Mouse (Mus musculus): ENCODE measurements around the gene Sipa1l3. TPM values are rescaled to one million over a fixed set of nuclear protein-coding genes. Genes with fewer than 3 reads are reported as not detected.
A peak's percentile ranks its signal among the peaks of the same experiment; 100 is the strongest.

Gene Sipa1l3
- polyA plus RNA-seq, 1 experiment from 2014 or later = 10.4 TPM

DNA sequence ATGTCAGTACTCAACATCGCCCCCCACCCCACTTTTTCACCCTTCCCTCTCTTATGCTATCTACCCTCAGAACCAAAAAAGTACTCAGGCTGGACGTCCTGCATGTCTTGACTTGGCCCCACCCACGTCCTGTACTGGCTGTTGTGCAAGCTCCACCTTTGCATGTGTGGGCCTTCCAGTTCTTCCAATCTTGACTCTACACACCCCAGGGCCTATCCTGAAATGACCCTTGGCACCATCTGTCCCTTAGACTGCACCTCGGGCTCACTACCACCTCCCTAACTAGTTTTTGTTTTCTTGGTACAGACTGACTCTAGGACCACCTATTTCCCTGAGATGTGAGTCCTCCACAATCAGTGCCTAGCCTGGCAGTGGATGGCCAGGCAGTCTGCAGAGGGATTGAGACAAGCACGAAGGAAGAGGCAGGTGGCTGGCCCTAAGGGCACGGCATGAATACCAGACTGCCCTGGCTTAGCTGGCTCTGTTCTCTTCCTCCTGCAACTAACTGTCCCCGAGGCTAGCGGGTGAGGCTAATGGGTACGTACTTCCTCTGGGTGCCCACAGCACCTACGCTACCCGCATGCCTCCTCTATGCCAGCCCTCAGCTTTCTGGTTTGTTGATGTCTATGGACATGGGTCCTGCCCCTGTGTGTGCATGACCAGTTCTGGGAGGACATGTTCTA, 71.2 kb downstream of the Sipa1l3 start:
- no peaks in the 10 kb centered on the region for H3K36me3 ChIP-seq
- H3K27ac ChIP-seq = no peak overlapping the region
- no peak overlapping the region for H3K4me3 ChIP-seq
- peaks cover 99% of the 10 kb centered on the region for H3K27me3 ChIP-seq (ENCODE audit: insufficient read depth, poor library complexity, severe bottlenecking)
- H3K4me1 ChIP-seq = peaks cover 18% of the 10 kb centered on the region; the same call in 1 of the 2 replicates
- no peaks in the 10 kb centered on the region for H3K9me3 ChIP-seq
- DNase-seq (ENCODE audit: low spot score) = no peak
- WGBS = 85% methylated on average over 11 of the region's 11 CpGs

DNA sequence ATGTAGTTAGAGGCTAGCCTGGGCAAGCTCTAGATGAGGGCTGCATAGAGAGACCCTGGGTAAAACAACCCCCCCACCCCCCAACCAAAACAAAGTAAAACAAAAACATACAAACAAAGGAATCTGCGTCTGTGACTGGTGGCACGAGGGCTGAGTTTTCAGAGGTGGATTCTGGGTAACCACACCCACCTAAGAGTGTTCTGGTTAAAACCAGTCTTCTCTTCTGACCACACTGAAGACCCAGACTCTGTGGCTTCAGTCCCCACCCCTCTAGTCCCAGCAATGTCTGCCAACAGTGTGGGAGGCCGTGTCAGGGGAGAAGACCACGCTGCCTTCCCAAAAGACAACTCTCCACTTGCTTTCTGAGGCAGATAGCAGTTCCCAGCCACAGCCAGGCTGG, 72.3 kb downstream of the Sipa1l3 start:
- no peak for DNase-seq (ENCODE audit: low spot score)
- 82% methylated on average over 4 of the region's 4 CpGs for WGBS
- Histone ChIP-seq H3K4me3 (no peak overlapping the region), H3K4me1 (peaks cover 16% of the 10 kb centered on the region; the same call in 1 of the 2 replicates), H3K9me3 (no peaks in the 10 kb centered on the region), H3K27me3 (ENCODE audit: insufficient read depth, poor library complexity, severe bottlenecking) (peaks cover 98% of the 10 kb centered on the region), H3K27ac (no peak overlapping the region), H3K36me3 (no peaks in the 10 kb centered on the region)

DNA sequence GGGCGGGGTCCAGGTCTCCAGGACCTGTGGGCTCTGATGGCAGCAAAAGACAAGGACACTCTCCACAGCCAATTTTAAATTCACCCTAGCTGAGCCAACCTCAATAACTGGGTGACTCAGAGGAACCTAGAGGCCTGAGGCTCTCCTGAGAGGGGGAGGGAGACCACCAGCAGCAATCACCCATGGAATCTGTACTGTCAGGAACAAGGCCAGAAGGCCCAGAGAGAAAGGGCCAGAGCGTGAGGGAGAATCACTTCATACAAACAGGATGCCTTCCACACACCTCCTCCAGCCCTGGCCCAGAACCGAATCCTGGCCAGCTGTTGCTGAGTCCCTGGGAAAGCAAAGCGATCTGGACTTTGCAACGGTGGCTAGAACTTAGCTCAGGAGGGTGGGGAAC, 73.9 kb downstream of the Sipa1l3 start:
- Histone ChIP-seq H3K4me1 (0 out of 2 replicates have a peak, but pooled peaks cover 16% of the 10 kb centered on the region), H3K27me3 (ENCODE audit: insufficient read depth, poor library complexity, severe bottlenecking) (peaks cover 98% of the 10 kb centered on the region), H3K36me3 (no peaks in the 10 kb centered on the region), H3K4me3 (no peak overlapping the region), H3K9me3 (no peaks in the 10 kb centered on the region), H3K27ac (no peak overlapping the region)
- 70% methylated on average over 5 of the region's 5 CpGs for WGBS
- DNase-seq (ENCODE audit: low spot score) = no peak

DNA sequence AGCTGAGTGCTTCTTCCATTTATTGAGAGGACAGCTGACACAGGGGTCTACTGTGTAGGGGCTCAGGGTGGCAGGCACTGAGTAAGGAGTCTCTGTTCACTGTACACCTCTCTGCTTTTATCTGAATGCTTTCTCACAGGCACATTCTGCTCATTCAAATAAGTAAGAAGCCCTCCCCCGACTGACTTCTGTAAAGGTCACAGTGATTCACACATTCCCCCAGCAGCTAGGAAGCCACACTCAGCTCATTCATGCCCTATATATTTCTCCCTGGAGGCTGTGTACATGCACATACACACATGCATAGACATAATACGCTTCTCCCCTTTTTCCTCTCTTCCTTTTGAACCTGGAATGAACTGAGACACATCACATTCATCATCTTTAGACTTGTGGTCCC, 74.4 kb downstream of the Sipa1l3 start:
- H3K27me3 ChIP-seq (ENCODE audit: insufficient read depth, poor library complexity, severe bottlenecking) = peaks cover 98% of the 10 kb centered on the region
- H3K36me3 ChIP-seq = no peaks in the 10 kb centered on the region
- 0 out of 2 replicates have a peak, but pooled peaks cover 16% of the 10 kb centered on the region for H3K4me1 ChIP-seq
- WGBS = 59% methylated on average over 2 of the region's 2 CpGs
- no peaks in the 10 kb centered on the region for H3K9me3 ChIP-seq
- no peak overlapping the region for H3K27ac ChIP-seq
- DNase-seq (ENCODE audit: low spot score) = no peak
- H3K4me3 ChIP-seq = no peak overlapping the region

DNA sequence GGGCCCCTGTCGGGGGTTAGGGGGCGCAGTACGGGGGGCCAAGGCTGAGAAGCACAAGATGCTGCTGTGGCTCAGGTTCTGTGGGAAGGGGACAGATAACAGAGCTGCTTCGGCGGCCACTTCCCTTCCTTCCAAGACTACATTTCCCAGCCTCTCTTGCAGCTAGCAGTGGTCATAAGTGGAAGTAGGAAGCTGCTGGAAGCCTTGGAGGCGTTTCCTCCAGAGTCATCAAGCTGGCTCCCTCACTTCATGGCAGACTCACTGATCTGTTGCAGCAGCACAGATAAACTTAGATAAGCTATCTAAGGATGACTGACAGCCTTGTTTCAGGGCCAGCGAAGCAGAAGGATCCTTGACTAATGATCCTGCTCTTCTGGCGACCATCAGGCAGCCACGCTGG, 76.6 kb downstream of the Sipa1l3 start:
- 38% methylated on average over 9 of the region's 9 CpGs for WGBS
- no peak for DNase-seq (ENCODE audit: low spot score)
- H3K36me3 ChIP-seq = no peaks in the 10 kb centered on the region
- H3K9me3 ChIP-seq = no peaks in the 10 kb centered on the region
- H3K4me3 ChIP-seq = peak overlapping the region; percentile 31; the same call in 1 of the 2 replicates
- 0 out of 2 replicates have a peak, but pooled peaks cover 16% of the 10 kb centered on the region for H3K4me1 ChIP-seq
- H3K27ac ChIP-seq = no peak overlapping the region
- peaks cover 98% of the 10 kb centered on the region for H3K27me3 ChIP-seq (ENCODE audit: insufficient read depth, poor library complexity, severe bottlenecking)

DNA sequence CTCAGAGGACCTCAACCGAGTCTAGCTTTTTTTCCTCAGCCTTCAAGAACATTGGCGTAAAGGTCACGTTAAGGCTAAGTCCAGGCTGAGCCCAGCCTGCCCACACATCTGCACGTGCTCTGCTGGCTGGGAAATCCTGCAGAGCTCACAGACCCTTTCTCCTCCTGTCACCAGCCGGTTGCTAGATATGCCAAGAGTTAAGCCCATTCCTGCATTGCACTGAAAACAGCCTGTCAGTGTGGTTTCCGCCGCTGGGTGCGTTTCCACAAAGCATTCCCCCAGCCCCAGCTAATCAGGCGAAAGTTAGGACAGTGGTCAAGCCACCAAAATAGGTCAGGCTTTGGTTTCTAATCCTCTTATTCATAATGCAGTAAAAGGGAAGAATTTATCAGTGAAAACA, 77.3 kb downstream of the Sipa1l3 start:
- Histone ChIP-seq H3K9me3 (no peaks in the 10 kb centered on the region), H3K4me1 (peaks cover 20% of the 10 kb centered on the region; the same call in 1 of the 2 replicates), H3K27me3 (ENCODE audit: insufficient read depth, poor library complexity, severe bottlenecking) (peaks cover 97% of the 10 kb centered on the region), H3K36me3 (no peaks in the 10 kb centered on the region), H3K4me3 (no peak overlapping the region), H3K27ac (no peak overlapping the region)
- DNase-seq (ENCODE audit: low spot score) = no peak
- WGBS = 45% methylated on average over 9 of the region's 9 CpGs

DNA sequence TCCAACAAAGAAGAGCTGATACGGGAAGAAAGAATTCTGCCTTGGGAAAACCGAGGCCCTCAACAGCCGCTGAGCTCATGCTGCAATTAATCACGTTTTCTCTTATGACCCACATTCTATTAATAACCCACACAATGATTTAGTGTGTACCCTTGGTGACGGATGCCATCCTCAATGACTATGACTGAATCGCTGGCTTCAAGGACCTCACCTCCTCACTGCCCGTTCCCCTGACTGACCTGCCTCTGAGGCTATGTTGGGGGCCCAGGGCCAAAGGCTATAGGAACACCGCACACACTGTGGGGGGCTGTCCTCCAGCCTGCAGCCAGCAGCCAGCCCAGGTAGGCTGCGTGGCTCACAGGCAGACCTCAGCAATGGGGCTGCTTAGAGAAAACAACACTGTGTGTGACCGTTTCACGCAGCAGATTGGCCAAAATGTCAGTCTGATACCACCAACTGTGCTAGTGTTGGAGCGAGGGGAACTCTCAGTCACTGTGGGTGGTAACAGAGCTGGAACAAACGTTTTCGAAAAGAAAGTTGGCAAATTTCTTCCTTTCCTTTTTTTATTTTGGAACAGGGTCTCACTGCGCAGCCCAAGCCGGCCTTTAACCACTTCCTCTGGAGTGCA, 79.7 kb downstream of the Sipa1l3 start:
- H3K9me3 ChIP-seq = no peaks in the 10 kb centered on the region
- no peak overlapping the region for H3K4me3 ChIP-seq
- no peak for DNase-seq (ENCODE audit: low spot score)
- H3K4me1 ChIP-seq = peaks cover 14% of the 10 kb centered on the region
- no peaks in the 10 kb centered on the region for H3K36me3 ChIP-seq
- no peak overlapping the region for H3K27ac ChIP-seq
- 79% methylated on average over 16 of the region's 16 CpGs for WGBS
- peaks cover 98% of the 10 kb centered on the region for H3K27me3 ChIP-seq (ENCODE audit: insufficient read depth, poor library complexity, severe bottlenecking)

DNA sequence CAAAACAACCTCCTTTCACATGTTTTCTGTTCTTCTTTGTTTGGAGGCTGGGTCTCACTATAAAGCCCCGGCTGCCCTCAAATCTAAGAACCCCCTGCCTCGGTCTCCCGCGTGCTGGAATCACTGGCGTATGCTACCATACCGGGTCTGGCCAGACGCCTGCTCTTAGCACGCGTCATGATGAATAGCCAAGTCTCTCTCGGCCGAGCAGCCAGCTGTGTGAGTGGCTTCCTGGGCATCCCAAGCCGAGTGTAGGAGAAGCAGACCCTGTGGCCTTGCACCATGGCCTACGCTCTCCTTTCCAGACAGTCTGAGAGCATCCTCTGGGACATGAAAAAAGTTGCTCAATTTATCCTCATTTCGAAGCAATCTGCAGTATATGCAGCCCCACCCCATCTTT, 80.2 kb downstream of the Sipa1l3 start:
- Histone ChIP-seq H3K27me3 (ENCODE audit: insufficient read depth, poor library complexity, severe bottlenecking) (peaks cover 98% of the 10 kb centered on the region), H3K4me3 (no peak overlapping the region), H3K27ac (no peak overlapping the region), H3K4me1 (peaks cover 15% of the 10 kb centered on the region), H3K36me3 (no peaks in the 10 kb centered on the region), H3K9me3 (no peaks in the 10 kb centered on the region)
- DNase-seq (ENCODE audit: low spot score) = no peak
- 93% methylated on average over 14 of the region's 14 CpGs for WGBS

DNA sequence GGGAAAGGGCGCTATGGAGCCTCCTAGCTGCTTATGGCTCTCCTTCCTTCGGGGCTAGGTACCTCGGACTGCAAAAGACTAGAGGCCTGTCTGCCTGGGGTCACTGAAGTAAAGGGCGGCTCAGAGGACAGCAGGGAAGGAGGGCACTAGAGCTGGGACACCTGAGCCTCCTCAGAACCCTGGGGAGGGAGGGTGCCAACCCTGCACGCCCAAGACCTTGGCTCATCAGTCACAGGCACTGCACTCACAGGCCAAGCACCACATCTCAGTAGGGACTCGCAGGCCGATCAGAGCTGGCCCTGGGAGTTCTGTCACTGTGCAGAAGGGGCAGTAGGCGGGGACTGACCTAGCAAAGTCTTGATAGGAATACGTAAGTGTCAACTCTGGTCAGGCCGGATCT, 81.4 kb downstream of the Sipa1l3 start:
- no peaks in the 10 kb centered on the region for H3K9me3 ChIP-seq
- H3K27ac ChIP-seq = no peak overlapping the region
- DNase-seq (ENCODE audit: low spot score) = no peak
- H3K36me3 ChIP-seq = no peaks in the 10 kb centered on the region
- H3K27me3 ChIP-seq (ENCODE audit: insufficient read depth, poor library complexity, severe bottlenecking) = peaks cover 98% of the 10 kb centered on the region
- H3K4me3 ChIP-seq = no peak overlapping the region
- H3K4me1 ChIP-seq = peaks cover 27% of the 10 kb centered on the region
- 59% methylated on average over 10 of the region's 10 CpGs for WGBS

DNA sequence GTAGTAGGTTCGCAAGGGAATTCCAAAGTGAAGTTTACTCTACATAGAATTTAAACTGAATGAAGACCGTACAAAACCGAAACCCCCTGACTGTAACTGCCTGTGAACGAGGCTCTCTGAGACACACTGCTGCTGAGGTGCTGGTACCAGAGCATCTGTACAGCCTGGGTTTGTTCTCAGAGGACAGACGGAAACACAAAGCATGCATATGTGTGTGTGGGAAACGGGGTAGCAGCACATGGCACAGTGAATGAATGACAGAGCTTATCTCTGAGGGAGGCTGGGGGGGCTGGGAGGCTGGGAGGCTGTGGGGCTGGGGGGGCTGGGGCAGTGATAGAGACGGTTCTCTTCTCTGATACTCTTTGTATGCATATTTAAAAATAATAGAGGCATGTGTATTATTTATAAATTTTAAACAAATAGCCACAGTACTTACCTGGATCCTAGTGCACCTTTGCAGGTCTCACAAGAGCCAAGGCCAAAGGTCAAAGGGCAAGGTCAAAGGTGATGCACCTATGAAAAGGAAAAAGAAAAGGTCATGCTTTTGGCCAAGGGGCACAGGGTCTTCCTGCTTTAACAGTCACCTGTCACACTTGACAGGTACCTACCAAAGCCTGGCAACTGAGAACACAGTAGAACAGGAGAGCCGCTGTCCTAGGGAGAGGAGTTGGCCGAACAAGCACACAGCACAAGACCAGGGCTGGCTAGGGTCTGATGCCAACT, 84.0 kb downstream of the Sipa1l3 start:
- H3K4me3 ChIP-seq = no peak overlapping the region
- H3K4me1 ChIP-seq = peaks cover 39% of the 10 kb centered on the region
- H3K27ac ChIP-seq = no peak overlapping the region
- H3K27me3 ChIP-seq (ENCODE audit: insufficient read depth, poor library complexity, severe bottlenecking) = peaks cover 98% of the 10 kb centered on the region
- DNase-seq (ENCODE audit: low spot score) = no peak
- WGBS = 79% methylated on average over 9 of the region's 9 CpGs
- no peaks in the 10 kb centered on the region for H3K9me3 ChIP-seq
- H3K36me3 ChIP-seq = no peaks in the 10 kb centered on the region

DNA sequence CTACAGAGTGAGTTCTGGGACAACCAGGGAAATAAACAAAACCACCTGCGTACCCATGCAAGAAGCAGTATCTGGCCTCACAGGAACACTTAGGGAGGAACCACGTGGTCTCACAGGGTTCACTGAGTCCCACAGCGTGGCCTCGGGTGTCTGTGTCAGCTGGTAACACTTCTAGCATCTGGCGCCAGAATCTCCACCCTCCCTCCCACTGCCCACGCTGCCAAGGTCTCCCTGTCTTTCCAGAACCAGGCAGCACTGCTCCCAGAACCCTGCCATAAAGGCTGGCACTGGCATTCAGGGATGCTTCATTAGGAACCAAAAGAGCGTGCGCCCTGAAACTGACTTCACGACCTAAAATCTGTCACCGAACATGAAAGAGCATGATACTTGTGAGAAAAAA, 84.7 kb downstream of the Sipa1l3 start:
- no peak for DNase-seq (ENCODE audit: low spot score)
- peaks cover 39% of the 10 kb centered on the region for H3K4me1 ChIP-seq
- peaks cover 96% of the 10 kb centered on the region for H3K27me3 ChIP-seq (ENCODE audit: insufficient read depth, poor library complexity, severe bottlenecking)
- H3K27ac ChIP-seq = no peak overlapping the region
- H3K4me3 ChIP-seq = no peak overlapping the region
- 90% methylated on average over 10 of the region's 10 CpGs for WGBS
- no peaks in the 10 kb centered on the region for H3K9me3 ChIP-seq
- no peaks in the 10 kb centered on the region for H3K36me3 ChIP-seq

DNA sequence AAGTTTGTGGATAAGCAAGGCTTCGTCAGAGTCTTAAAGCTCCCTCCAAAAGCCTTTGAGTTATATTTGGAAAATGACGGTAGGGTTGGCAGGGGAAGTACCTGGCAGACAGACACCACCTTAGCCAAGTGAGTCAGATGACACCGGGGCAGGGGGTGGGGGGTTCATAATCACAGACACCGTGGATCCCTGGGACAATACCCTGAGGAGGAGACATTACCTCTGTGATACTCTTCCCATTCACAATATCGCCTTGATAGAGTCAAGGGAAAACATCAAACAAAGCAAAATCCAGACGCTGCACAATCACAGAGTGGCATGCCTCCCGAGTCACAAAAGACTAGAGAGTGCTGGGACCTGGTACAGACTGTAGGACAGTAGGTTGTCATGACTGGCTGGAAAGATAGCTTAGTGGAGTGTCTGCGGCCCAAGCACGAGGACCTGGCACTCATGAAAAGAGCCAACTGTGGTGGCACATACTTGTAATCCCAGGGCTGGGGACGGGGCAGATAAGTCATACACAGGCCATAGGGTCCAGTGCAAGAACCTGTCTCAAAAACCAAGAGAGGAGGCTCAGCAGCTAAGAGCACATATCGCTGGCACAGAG, 85.4 kb downstream of the Sipa1l3 start:
- DNase-seq (ENCODE audit: low spot score) = no peak
- no peak overlapping the region for H3K27ac ChIP-seq
- no peak overlapping the region for H3K4me3 ChIP-seq
- H3K9me3 ChIP-seq = no peaks in the 10 kb centered on the region
- peaks cover 39% of the 10 kb centered on the region for H3K4me1 ChIP-seq
- no peaks in the 10 kb centered on the region for H3K36me3 ChIP-seq
- WGBS = 70% methylated on average over 11 of the region's 11 CpGs
- H3K27me3 ChIP-seq (ENCODE audit: insufficient read depth, poor library complexity, severe bottlenecking) = peaks cover 96% of the 10 kb centered on the region

Data from heart, embryonic 10.5 days (tissue).